Mouse (Mus musculus) forebrain, embryonic 12.5 days (tissue): Measurements from ENCODE around the gene Cpsf4l. TPM values are rescaled to one million over a fixed set of nuclear protein-coding genes. Genes with fewer than 3 reads are reported as not detected.

ENCODE experiments used
- ATAC-seq: fragments of 200-750 bp; cut with Nextera tagmentation; 2 replicates; pipeline ENCODE4 v1.8.0; 2017; ENCODE audit warnings: moderate TSS enrichment; ENCODE audit not compliant: low FRiP score
- H3K27ac ChIP-seq: fragments of 300-500 bp; sonication (generic); 2 replicates; pipeline ENCODE4 v1.5.1; 2016; ENCODE audit warnings: mild to moderate bottlenecking
- H3K27me3 ChIP-seq: fragments of 300-500 bp; sonication (generic); 2 replicates; pipeline ENCODE4 v1.6.1; 2016; ENCODE audit warnings: mild to moderate bottlenecking
- H3K36me3 ChIP-seq: fragments of 300-500 bp; sonication (generic); replicated peaks from 2 replicates; pipeline ENCODE4 v1.6.1; 2016; ENCODE audit warnings: mild to moderate bottlenecking
- H3K4me1 ChIP-seq: fragments of 300-500 bp; sonication (generic); 2 replicates; pipeline ENCODE4 v1.6.1; 2016
- H3K4me2 ChIP-seq: fragments of 300-500 bp; sonication (generic); 2 replicates; pipeline ENCODE4 v1.6.1; 2016; ENCODE audit warnings: mild to moderate bottlenecking, moderate library complexity
- H3K4me3 ChIP-seq: fragments of 300-500 bp; sonication (generic); replicated peaks from 2 replicates; pipeline ENCODE4 v1.5.1; 2016; ENCODE audit warnings: mild to moderate bottlenecking
- H3K9ac ChIP-seq: fragments of 300-500 bp; sonication (generic); 2 replicates; pipeline ENCODE4 v1.6.1; 2016; ENCODE audit warnings: mild to moderate bottlenecking
- H3K9me3 ChIP-seq: fragments of 300-500 bp; sonication (generic); 2 replicates; pipeline ENCODE4 v1.6.1; 2016
- WGBS: fragments of 180-500 bp; shearing (Covaris S2); methylation state at CpG from one replicate; pipeline ENCODE4 v1.1.7; 2016; 5-methylcytosine and 5-hydroxymethylcytosine counted together
- polyA plus RNA-seq: library from polyadenylated mRNA; unstranded; fragments of >200 nt; fragmentation: Nextera tagmentation; extraction: Ambion mirVana; gene quantifications from 2 replicates; pipeline ENCODE4 v1.2.1, GENCODE M21; 2016

The Cpsf4l gene
- polyA plus RNA-seq, 1 experiment from 2014 or later, result 0.32 TPM

- no peak overlapping the region for H3K4me3 ChIP-seq
- H3K27me3 ChIP-seq, result peaks cover 26% of the 10 kb centered on the region
- ATAC-seq, result peak; percentile 24; the same call in 1 of the 2 replicates
- WGBS, result 0% methylated on average over 10 of the region's 10 CpGs
- peaks cover 32% of the 10 kb centered on the region for H3K4me1 ChIP-seq
- peaks cover 4% of the 10 kb centered on the region for H3K36me3 ChIP-seq
- peak overlapping the region; percentile 82 for H3K27ac ChIP-seq
- H3K9ac ChIP-seq, result peak overlapping the region; percentile 29
- no peaks in the 10 kb centered on the region for H3K9me3 ChIP-seq
- H3K4me2 ChIP-seq, result peak overlapping the region; percentile 24
These were observed 500 bp upstream of the Cpsf4l start for GRCm38 (mm10) chr11:113710257-113710777.

GRCm38 (mm10) chr11:113709272-113709671 lies 545 bp downstream of the Cpsf4l start:
- ATAC-seq, result peak; percentile 30; the same call in 1 of the 2 replicates
- peak overlapping the region; percentile 24; the same call in 1 of the 2 replicates for H3K4me2 ChIP-seq
- H3K4me1 ChIP-seq, result peaks cover 29% of the 10 kb centered on the region
- peak overlapping the region; percentile 29 for H3K9ac ChIP-seq
- WGBS, result 13% methylated on average over 15 of the region's 15 CpGs
- peaks cover 4% of the 10 kb centered on the region for H3K36me3 ChIP-seq
- no peaks in the 10 kb centered on the region for H3K9me3 ChIP-seq
- 0 out of 2 replicates have a peak overlapping the region, but pooled peaks have one; percentile 82 for H3K27ac ChIP-seq
- peaks cover 26% of the 10 kb centered on the region for H3K27me3 ChIP-seq
- H3K4me3 ChIP-seq, result no peak overlapping the region

DNA sequence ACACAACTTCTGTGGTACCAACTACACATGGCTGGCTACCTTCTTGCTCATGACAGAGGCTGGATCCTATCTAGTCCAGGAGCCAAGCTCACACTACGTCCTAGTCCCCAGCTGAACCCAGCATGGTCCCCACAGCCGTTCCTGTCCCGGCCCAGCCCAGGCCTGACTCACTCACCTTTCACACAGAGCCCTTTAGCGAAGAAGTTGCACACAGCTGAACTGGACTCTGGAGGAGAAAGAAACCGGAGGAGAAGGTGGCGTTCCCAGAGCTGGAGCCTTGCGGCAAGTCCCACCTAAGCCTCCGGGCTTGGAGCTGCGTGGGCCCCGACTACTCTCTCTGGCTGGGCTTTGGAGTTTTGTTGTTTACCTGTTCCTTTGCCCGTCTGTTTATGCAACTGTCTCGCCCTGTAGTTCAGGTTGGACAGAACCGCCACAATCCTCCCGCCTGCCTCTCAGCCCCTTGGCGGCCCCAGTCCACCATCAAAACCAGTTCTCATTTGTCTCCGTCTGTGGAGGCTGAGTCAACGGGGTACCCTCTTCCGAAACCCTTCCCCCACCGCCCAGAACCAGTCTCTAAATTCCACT lies 1.1 kb downstream of the Cpsf4l start:
- Histone ChIP-seq H3K4me2 (no peak overlapping the region), H3K27me3 (peaks cover 26% of the 10 kb centered on the region), H3K9me3 (no peaks in the 10 kb centered on the region), H3K9ac (no peak overlapping the region), H3K36me3 (peaks cover 4% of the 10 kb centered on the region), H3K27ac (no peak overlapping the region), H3K4me1 (peaks cover 27% of the 10 kb centered on the region), H3K4me3 (no peak overlapping the region)
- ATAC-seq, result no peak
- 46% methylated on average over 19 of the region's 19 CpGs for WGBS

DNA sequence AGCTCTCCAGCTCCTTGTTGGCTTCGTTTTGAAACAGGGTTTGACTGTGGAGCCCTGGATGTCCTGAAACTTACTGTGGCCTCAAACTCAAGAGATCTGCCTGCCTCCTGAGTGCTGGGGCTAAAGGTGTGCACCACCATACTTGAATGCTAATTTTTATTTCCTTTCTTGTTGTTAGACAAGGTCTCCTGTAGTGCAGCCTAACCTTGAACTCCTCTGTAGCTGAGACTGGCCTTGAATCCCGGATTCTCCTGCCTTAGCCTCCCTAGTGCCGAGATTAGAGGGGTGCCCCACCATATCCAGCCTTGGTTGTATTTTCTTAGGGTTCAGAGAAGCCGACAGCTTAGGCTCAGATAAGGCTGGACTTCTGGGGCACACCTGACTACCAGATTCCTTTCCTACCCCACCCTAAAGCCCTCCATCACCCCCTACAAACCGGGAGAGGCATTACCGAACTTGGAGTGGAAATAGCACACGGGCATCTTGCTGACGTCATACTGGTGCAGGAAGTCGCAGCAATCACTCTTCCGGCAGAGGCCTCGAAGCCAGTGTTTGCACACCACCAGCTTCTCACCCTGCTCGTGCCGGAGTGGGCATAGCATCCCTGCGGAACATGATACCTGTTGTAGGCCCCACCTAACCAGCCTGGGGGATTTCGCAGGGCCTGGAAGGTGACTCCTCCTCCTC lies 3.7 kb downstream of the Cpsf4l start:
- H3K9me3 ChIP-seq, result no peaks in the 10 kb centered on the region
- no peak for ATAC-seq
- peaks cover 26% of the 10 kb centered on the region for H3K27me3 ChIP-seq
- H3K36me3 ChIP-seq, result peaks cover 4% of the 10 kb centered on the region
- no peak overlapping the region for H3K4me2 ChIP-seq
- WGBS, result 91% methylated on average over 15 of the region's 15 CpGs
- H3K4me3 ChIP-seq, result no peak overlapping the region
- H3K27ac ChIP-seq, result no peak overlapping the region
- H3K9ac ChIP-seq, result no peak overlapping the region
- peaks cover 27% of the 10 kb centered on the region for H3K4me1 ChIP-seq

DNA sequence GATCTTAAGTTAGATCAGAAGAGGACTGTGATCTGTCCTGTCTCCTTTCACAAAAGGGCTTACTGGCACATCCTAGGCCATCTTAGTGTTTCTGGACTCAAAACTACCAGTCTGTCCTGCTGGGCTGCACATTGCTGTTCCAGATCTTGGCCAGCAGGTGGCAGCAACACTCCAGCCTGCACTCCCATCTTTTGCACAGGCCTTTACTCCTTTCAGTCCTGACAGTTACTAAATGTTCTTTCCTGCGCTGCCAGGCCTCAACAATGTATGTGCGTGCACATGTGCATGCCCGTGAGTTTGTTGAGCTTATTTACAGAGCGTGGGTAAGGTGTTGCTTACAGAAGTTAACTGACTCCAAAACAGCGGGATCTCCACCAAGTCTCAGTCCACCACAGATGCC lies 6.1 kb downstream of the Cpsf4l start:
- Histone ChIP-seq H3K4me3 (no peak overlapping the region), H3K4me1 (peaks cover 5% of the 10 kb centered on the region; the same call in 1 of the 2 replicates), H3K9me3 (no peaks in the 10 kb centered on the region), H3K27me3 (peaks cover 13% of the 10 kb centered on the region), H3K36me3 (peaks cover 14% of the 10 kb centered on the region), H3K27ac (no peak overlapping the region), H3K4me2 (no peak overlapping the region), H3K9ac (no peak overlapping the region)
- 48% methylated on average over 5 of the region's 5 CpGs for WGBS
- peak; percentile 75 for ATAC-seq

DNA sequence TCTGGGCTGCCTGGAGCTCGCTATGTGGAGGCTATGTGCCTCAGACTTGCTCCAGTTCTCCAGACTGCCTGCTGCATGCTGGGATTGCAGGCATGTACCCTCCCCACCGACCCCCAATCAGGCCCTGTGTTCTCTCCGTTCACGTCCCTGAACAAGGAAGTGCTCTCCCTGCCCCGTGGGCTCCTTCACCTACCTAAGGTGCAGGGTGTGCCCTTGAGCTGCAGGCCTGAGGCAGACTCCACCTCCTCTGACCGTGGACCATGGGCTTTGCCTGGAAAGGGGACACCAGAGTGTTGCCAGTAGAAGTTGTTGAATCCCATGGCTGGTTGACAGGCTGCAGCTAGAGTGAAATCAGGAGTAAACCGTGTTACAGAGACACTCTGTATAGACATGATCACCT lies 10.2 kb downstream of the Cpsf4l start:
- ATAC-seq, result no peak
- no peak overlapping the region for H3K9ac ChIP-seq
- no peaks in the 10 kb centered on the region for H3K27me3 ChIP-seq
- no peak overlapping the region for H3K27ac ChIP-seq
- peaks cover 42% of the 10 kb centered on the region for H3K36me3 ChIP-seq
- no peak overlapping the region for H3K4me2 ChIP-seq
- 93% methylated on average over 7 of the region's 7 CpGs for WGBS
- H3K4me3 ChIP-seq, result no peak overlapping the region
- H3K9me3 ChIP-seq, result no peaks in the 10 kb centered on the region
- H3K4me1 ChIP-seq, result peaks cover 9% of the 10 kb centered on the region

DNA sequence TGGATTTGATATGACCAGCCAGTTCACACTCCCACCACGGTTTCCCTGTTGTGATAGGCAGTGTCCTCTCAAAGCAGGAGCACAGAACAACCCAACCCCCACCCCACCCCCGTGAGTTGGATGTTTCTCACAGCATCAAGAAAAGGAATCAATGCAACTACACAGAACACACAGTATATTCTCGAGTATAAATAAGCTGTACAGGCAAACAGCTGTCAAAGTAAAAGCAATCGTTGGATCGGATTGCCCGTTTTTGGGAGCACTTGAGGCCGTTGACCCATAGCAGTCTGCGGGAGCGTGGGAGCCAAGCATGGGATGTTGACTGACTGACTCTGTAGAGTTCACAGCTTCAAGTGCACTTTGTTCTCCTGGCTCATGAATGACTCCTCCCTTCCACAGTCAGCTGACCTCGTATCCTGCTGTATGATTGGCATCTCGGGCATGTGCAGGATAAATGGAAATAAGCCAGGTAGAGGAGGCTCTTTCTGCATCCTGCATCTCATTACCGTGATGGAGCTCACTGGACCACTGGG lies 11.7 kb downstream of the Cpsf4l start:
- Histone ChIP-seq H3K27me3 (no peaks in the 10 kb centered on the region), H3K9ac (no peak overlapping the region), H3K27ac (no peak overlapping the region), H3K9me3 (no peaks in the 10 kb centered on the region), H3K4me3 (no peak overlapping the region), H3K4me2 (no peak overlapping the region), H3K4me1 (peaks cover 6% of the 10 kb centered on the region), H3K36me3 (peaks cover 57% of the 10 kb centered on the region)
- ATAC-seq, result no peak
- WGBS, result 78% methylated on average over 12 of the region's 12 CpGs

DNA sequence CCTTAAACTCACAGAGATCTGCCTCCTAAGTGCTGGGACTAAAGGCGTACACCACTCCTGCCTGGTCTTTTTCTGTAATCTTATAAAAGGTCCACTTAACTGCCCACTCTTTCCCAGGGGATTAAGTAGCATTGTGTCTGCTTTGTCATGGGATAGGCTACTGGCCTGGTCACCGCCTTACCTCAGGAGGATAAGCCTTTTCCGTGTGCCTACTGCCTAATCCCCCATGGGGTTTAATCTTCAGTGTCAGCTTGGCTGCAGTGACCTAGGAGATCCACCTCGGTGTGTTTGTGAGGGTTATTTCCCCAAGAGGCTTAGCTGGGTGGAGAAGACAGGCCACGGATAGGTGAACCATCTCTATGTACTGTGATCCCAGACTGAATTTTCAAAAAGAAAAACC lies 12.2 kb downstream of the Cpsf4l start:
- Histone ChIP-seq H3K27me3 (no peaks in the 10 kb centered on the region), H3K4me1 (peaks cover 6% of the 10 kb centered on the region), H3K4me2 (no peak overlapping the region), H3K9me3 (no peaks in the 10 kb centered on the region), H3K4me3 (no peak overlapping the region), H3K27ac (no peak overlapping the region), H3K36me3 (peaks cover 63% of the 10 kb centered on the region), H3K9ac (no peak overlapping the region)
- 32% methylated on average over 5 of the region's 5 CpGs for WGBS
- no peak for ATAC-seq

DNA sequence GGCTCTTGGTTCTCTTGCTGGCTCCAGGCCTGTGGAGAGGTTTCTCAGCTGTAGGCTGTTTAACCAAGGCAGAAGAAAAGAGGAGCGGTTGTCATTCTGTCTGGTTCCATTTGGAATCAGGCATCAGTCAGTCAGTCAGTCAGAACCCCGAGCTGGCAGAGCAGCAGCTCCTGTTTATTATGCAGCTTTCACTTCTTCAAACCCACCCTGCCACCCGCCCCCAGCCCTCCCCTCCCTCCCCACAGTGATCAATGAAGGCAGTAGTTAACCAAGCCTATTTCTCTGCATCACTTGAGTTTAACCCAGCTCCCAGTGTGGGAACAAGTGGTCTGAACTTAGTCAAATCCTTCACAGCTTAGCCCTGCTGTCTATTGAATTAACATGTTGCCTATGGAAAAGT lies 18.0 kb downstream of the Cpsf4l start:
- Histone ChIP-seq H3K4me3 (no peak overlapping the region), H3K9me3 (no peaks in the 10 kb centered on the region), H3K9ac (no peak overlapping the region), H3K4me2 (no peak overlapping the region), H3K4me1 (peaks cover 6% of the 10 kb centered on the region), H3K27me3 (no peaks in the 10 kb centered on the region), H3K27ac (no peak overlapping the region), H3K36me3 (peaks cover 93% of the 10 kb centered on the region)
- no peak for ATAC-seq
- WGBS, result 83% methylated on average over 3 of the region's 3 CpGs

DNA sequence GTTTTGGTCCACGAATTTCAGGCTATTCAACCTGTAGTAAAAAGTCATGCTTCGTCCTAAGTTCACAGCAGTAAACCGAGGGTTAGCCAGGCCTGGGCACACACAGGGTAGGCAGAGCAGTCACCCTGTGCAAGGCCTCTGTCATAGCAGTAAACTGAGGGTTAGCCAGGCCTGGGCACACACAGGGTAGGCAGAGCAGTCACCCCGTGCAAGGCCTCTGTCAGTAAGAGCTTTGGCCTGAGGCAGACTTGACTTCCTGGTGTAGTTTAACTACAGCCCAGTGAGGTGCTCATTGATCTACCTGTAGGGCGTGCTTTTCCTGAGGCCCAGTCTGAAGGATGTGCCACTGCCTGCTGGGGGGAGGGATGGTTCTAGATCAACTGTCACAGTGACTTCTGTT lies 18.5 kb downstream of the Cpsf4l start:
- peaks cover 87% of the 10 kb centered on the region for H3K36me3 ChIP-seq
- no peak overlapping the region for H3K27ac ChIP-seq
- H3K4me2 ChIP-seq, result no peak overlapping the region
- H3K9ac ChIP-seq, result no peak overlapping the region
- H3K9me3 ChIP-seq, result no peaks in the 10 kb centered on the region
- 92% methylated on average over 5 of the region's 5 CpGs for WGBS
- no peaks in the 10 kb centered on the region for H3K27me3 ChIP-seq
- no peak overlapping the region for H3K4me3 ChIP-seq
- H3K4me1 ChIP-seq, result peaks cover 11% of the 10 kb centered on the region
- ATAC-seq, result no peak

- H3K9ac ChIP-seq, result no peak overlapping the region
- H3K4me1 ChIP-seq, result peaks cover 18% of the 10 kb centered on the region
- no peaks in the 10 kb centered on the region for H3K9me3 ChIP-seq
- no peak overlapping the region for H3K27ac ChIP-seq
- no peak for ATAC-seq
- no peak overlapping the region for H3K4me3 ChIP-seq
- no peaks in the 10 kb centered on the region for H3K27me3 ChIP-seq
- H3K36me3 ChIP-seq, result peaks cover 79% of the 10 kb centered on the region
- 93% methylated on average over 12 of the region's 12 CpGs for WGBS
- no peak overlapping the region for H3K4me2 ChIP-seq
These were observed 19.3 kb downstream of the Cpsf4l start for GRCm38 (mm10) chr11:113690506-113690905.

- Histone ChIP-seq H3K4me3 (no peak overlapping the region), H3K9me3 (no peaks in the 10 kb centered on the region), H3K4me1 (peaks cover 38% of the 10 kb centered on the region), H3K27me3 (no peaks in the 10 kb centered on the region), H3K27ac (peak overlapping the region; percentile 74), H3K36me3 (peaks cover 44% of the 10 kb centered on the region), H3K9ac (no peak overlapping the region), H3K4me2 (peak overlapping the region; percentile 30)
- no peak for ATAC-seq
- 62% methylated on average over 2 of the region's 2 CpGs for WGBS
These were observed 22.8 kb downstream of the Cpsf4l start for GRCm38 (mm10) chr11:113687031-113687430.
